Mouse (Mus musculus) midbrain, embryonic 14.5 days (tissue): ENCODE measurements around the gene Cd177. TPM values are rescaled to one million over a fixed set of nuclear protein-coding genes. Genes with fewer than 3 reads are reported as not detected.
"Not testable (repeated sequence)": the region's sequence is repeated elsewhere in the genome, so short reads cannot be mapped to it uniquely, and the experiment has no call there.

Experiments used
- ATAC-seq: fragments of 200-750 bp; cut with Nextera tagmentation; 2 replicates; pipeline ENCODE4 v1.8.0; 2017; ENCODE audit warnings: moderate number of reproducible peaks, moderate library complexity; ENCODE audit not compliant: low FRiP score, low TSS enrichment
- DNase-seq: peaks from one replicate; pipeline ENCODE4 v3.0.0-alpha.2; 2015
- H3K27ac ChIP-seq: fragments of 300-500 bp; sonication (generic); replicated peaks from 2 replicates; pipeline ENCODE4 v1.5.1; 2014; ENCODE audit warnings: mild to moderate bottlenecking, low read depth, low read length, moderate library complexity
- H3K27me3 ChIP-seq: fragments of 300-500 bp; sonication (generic); 2 replicates; pipeline ENCODE4 v1.6.1; 2014; ENCODE audit warnings: low read length, control low read depth, mixed read lengths; ENCODE audit not compliant: control insufficient read depth, insufficient read depth
- H3K36me3 ChIP-seq: fragments of 300-500 bp; sonication (generic); 2 replicates; pipeline ENCODE4 v1.6.1; 2014; ENCODE audit warnings: low read length, control low read depth; ENCODE audit not compliant: control insufficient read depth, insufficient read depth
- H3K4me1 ChIP-seq: fragments of 300-500 bp; sonication (generic); 2 replicates; pipeline ENCODE4 v1.6.1; 2014; ENCODE audit warnings: mild to moderate bottlenecking, antibody characterized with exemption, low read length, control low read depth; ENCODE audit not compliant: control insufficient read depth, insufficient read depth
- H3K4me2 ChIP-seq: fragments of 300-500 bp; sonication (generic); 2 replicates; pipeline ENCODE4 v1.6.1; 2014; ENCODE audit warnings: mild to moderate bottlenecking, low read length, moderate library complexity
- H3K4me3 ChIP-seq: fragments of 300-500 bp; sonication (generic); replicated peaks from 2 replicates; pipeline ENCODE4 v1.5.1; 2014; ENCODE audit warnings: low read depth, low read length
- H3K9ac ChIP-seq: fragments of 300-500 bp; sonication (generic); replicated peaks from 2 replicates; pipeline ENCODE4 v1.6.1; 2014; ENCODE audit warnings: mild to moderate bottlenecking, low read length, moderate library complexity
- H3K9me3 ChIP-seq: fragments of 300-500 bp; sonication (generic); 2 replicates; pipeline ENCODE4 v1.6.1; 2016; ENCODE audit warnings: low read length, control low read depth, mixed read lengths; ENCODE audit not compliant: control insufficient read depth
- whole genome bisulfite sequencing: fragments of 180-500 bp; shearing (Covaris S2); extraction: QIAGEN DNeasy Blood & Tissue Kit; methylation state at CpG from one replicate; pipeline ENCODE4 v1.1.7; 2014; 5-methylcytosine and 5-hydroxymethylcytosine counted together
- polyA plus RNA-seq: library from polyadenylated mRNA; unstranded; fragments of >200 nt; fragmentation: Nextera tagmentation; extraction: Ambion mirVana; gene quantifications from 2 replicates; pipeline ENCODE4 v1.2.1, GENCODE M21; 2014

The Cd177 gene
- polyA plus RNA-seq, result 0.24 and 1.2 TPM in 2 replicates

GRCm38 (mm10) chr7:24760211-24760610, at the start of gene Cd177:
Cd177 (minus strand) TSS chr7:24760311.
- no peaks in the 10 kb centered on the region for H3K9me3 ChIP-seq
- H3K4me3 ChIP-seq, result no peak within 1 kb of the TSS
- no peak for ATAC-seq
- H3K4me1 ChIP-seq, result no peaks in the 10 kb centered on the region
- 88% methylated on average over 6 of the region's 6 CpGs for WGBS
- DNase-seq, result no peak
- H3K27ac ChIP-seq, result no peak within 1 kb of the TSS
- H3K36me3 ChIP-seq, result no peaks in the 10 kb centered on the region
- H3K9ac ChIP-seq, result no peak within 1 kb of the TSS
- no peak within 1 kb of the TSS for H3K4me2 ChIP-seq
- H3K27me3 ChIP-seq, result no peaks in the 10 kb centered on the region

GRCm38 (mm10) chr7:24809041-24809440, 48.9 kb upstream of the Cd177 start:
- no peaks in the 10 kb centered on the region for H3K9me3 ChIP-seq
- no peak for ATAC-seq
- no peaks in the 10 kb centered on the region for H3K27me3 ChIP-seq
- DNase-seq, result no peak
- no peak overlapping the region for H3K9ac ChIP-seq
- WGBS, result 28% methylated on average over 2 of the region's 2 CpGs
- H3K4me3 ChIP-seq, result no peak overlapping the region
- no peaks in the 10 kb centered on the region for H3K4me1 ChIP-seq
- H3K4me2 ChIP-seq, result no peak overlapping the region
- H3K27ac ChIP-seq, result no peak overlapping the region
- H3K36me3 ChIP-seq, result no peaks in the 10 kb centered on the region

- DNase-seq (no peak), ATAC-seq (no peak)
- H3K36me3 ChIP-seq, result no peaks in the 10 kb centered on the region
- no peaks in the 10 kb centered on the region for H3K4me1 ChIP-seq
- WGBS, result 71% methylated on average over 6 of the region's 6 CpGs
- no peaks in the 10 kb centered on the region for H3K9me3 ChIP-seq
- no peak overlapping the region for H3K9ac ChIP-seq
- H3K4me3 ChIP-seq, result no peak overlapping the region
- no peak overlapping the region for H3K27ac ChIP-seq
- no peaks in the 10 kb centered on the region for H3K27me3 ChIP-seq
- no peak overlapping the region for H3K4me2 ChIP-seq
Observed at GRCm38 (mm10) chr7:24804826-24805225, 44.7 kb upstream of the Cd177 start.

- ATAC-seq, result no peak
- DNase-seq, result no peak
- no peaks in the 10 kb centered on the region for H3K36me3 ChIP-seq
- no peak overlapping the region for H3K4me2 ChIP-seq
- no peak overlapping the region for H3K9ac ChIP-seq
- WGBS, result 82% methylated on average over 7 of the region's 7 CpGs
- H3K27me3 ChIP-seq, result no peaks in the 10 kb centered on the region
- H3K4me3 ChIP-seq, result no peak overlapping the region
- no peaks in the 10 kb centered on the region for H3K9me3 ChIP-seq
- no peaks in the 10 kb centered on the region for H3K4me1 ChIP-seq
- H3K27ac ChIP-seq, result no peak overlapping the region
Observed at GRCm38 (mm10) chr7:24802149-24802767, 42.1 kb upstream of the Cd177 start.

GRCm38 (mm10) chr7:24797918-24798317, 37.8 kb upstream of the Cd177 start:
- WGBS, result 97% methylated on average over 1 of the region's 1 CpGs
- Histone ChIP-seq H3K27ac (no peak overlapping the region), H3K4me2 (no peak overlapping the region), H3K36me3 (no peaks in the 10 kb centered on the region), H3K9me3 (peaks cover 15% of the 10 kb centered on the region; the same call in 1 of the 2 replicates), H3K27me3 (no peaks in the 10 kb centered on the region), H3K4me3 (no peak overlapping the region), H3K4me1 (no peaks in the 10 kb centered on the region), H3K9ac (no peak overlapping the region)
- DNase-seq (no peak), ATAC-seq (no peak)

- ATAC-seq, H3K36me3 ChIP-seq, H3K9ac ChIP-seq, H3K4me2 ChIP-seq, H3K4me3 ChIP-seq, H3K4me1 ChIP-seq, H3K9me3 ChIP-seq, DNase-seq, H3K27ac ChIP-seq, H3K27me3 ChIP-seq: not testable (repeated sequence)
- 46% methylated on average over 4 of the region's 4 CpGs for WGBS
Observed at GRCm38 (mm10) chr7:24776918-24777317, 16.8 kb upstream of the Cd177 start, which contains the start of gene Ceacam10. Ceacam10 (plus strand) TSS chr7:24777206.

- H3K9ac ChIP-seq, result no peak overlapping the region
- H3K27me3 ChIP-seq, result no peaks in the 10 kb centered on the region
- H3K4me1 ChIP-seq, result no peaks in the 10 kb centered on the region
- DNase-seq, result no peak
- no peak for ATAC-seq
- H3K4me3 ChIP-seq, result no peak overlapping the region
- WGBS, result 70% methylated on average over 2 of the region's 2 CpGs
- no peak overlapping the region for H3K4me2 ChIP-seq
- H3K36me3 ChIP-seq, result no peaks in the 10 kb centered on the region
- H3K9me3 ChIP-seq, result no peaks in the 10 kb centered on the region
- no peak overlapping the region for H3K27ac ChIP-seq
Observed at GRCm38 (mm10) chr7:24776145-24776544, 16.0 kb upstream of the Cd177 start.

- Histone ChIP-seq H3K27me3 (no peaks in the 10 kb centered on the region), H3K9me3 (no peaks in the 10 kb centered on the region), H3K36me3 (no peaks in the 10 kb centered on the region), H3K4me3 (no peak overlapping the region), H3K4me2 (no peak overlapping the region), H3K27ac (no peak overlapping the region), H3K9ac (no peak overlapping the region), H3K4me1 (no peaks in the 10 kb centered on the region)
- ATAC-seq, result no peak
- no peak for DNase-seq
- 57% methylated on average over 3 of the region's 3 CpGs for WGBS
Observed at GRCm38 (mm10) chr7:24773942-24774535, 13.9 kb upstream of the Cd177 start.

GRCm38 (mm10) chr7:24771361-24771760, 11.2 kb upstream of the Cd177 start:
- Histone ChIP-seq H3K27me3 (no peaks in the 10 kb centered on the region), H3K4me1 (no peaks in the 10 kb centered on the region), H3K4me2 (no peak overlapping the region), H3K4me3 (no peak overlapping the region), H3K9me3 (no peaks in the 10 kb centered on the region), H3K9ac (no peak overlapping the region), H3K27ac (no peak overlapping the region), H3K36me3 (no peaks in the 10 kb centered on the region)
- no peak for DNase-seq
- ATAC-seq, result no peak
